Mouse (Mus musculus): ENCODE measurements around the gene Ugt2a1. TPM values are rescaled to one million over a fixed set of nuclear protein-coding genes. Genes with fewer than 3 reads are reported as not detected.

The Ugt2a1 gene
- not detected in 2 replicates for polyA plus RNA-seq (2012; rRNA removed)

DNA sequence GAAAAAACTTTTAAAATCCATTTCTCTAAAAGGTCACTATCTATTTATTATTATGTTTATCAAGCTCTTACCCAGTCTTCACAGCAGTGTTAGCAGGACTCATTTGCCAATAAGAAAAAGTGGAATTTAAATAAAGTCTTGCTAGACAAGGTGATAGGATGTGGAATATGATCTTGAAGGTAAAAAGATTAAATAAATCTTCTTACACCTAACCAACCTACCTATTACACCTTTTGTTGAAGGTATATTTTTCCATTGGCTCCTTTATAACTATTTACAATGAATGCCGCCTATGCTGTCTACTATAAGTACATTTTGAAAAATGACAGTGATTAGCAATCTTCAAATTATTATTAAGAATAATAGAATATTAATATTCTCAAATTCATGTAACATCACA lies at the start of gene Ugt2a1:
Ugt2a1 (minus strand) TSS at position 101 of the 400 bp plus-strand sequence.

DNA sequence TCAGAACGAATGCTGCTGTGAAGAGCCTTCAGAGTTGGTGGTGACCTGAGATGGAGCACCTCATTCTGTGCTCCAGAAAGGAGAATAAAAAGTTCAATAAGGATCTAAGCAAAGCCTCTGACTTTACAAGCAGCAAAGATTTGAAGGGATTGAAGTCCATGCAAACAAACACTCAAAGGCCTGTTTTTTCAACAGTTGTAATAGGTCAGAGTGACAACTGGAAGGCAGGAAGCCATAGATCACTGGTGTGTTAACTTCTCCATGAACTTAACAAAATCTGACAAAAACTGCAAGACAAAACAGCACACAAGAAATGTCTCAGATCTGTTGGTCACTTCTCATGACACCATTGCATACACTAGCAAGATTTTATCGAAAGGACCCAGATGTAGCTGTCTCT lies 47.4 kb upstream of the Ugt2a1 start, which contains the start of gene Sult1b1:
Sult1b1 (minus strand) TSS at position 85 of the 400 bp plus-strand sequence.

DNA sequence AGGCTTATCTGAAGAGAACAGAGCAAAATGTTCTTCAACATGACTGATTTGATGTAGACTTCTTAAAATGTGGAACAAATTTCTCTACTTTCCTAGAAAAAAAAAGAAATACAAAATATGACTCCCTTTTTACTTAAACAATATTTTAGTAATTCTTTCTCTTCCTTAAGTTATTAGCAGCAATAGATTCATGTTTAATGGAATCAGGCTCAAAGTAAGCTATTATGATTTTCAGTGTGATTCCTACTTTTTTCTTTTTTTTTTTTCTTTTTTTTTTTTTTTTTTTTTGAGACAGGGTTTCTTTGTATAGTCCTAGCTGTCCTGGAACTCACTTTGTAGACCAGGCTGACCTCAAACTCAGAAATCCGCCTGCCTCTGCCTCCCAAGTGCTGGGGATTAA lies 4.0 kb downstream of the Ugt2a1 start, which contains the start of gene Gm43638:
Gm43638 (minus strand) TSS at position 101 of the 400 bp plus-strand sequence.

DNA sequence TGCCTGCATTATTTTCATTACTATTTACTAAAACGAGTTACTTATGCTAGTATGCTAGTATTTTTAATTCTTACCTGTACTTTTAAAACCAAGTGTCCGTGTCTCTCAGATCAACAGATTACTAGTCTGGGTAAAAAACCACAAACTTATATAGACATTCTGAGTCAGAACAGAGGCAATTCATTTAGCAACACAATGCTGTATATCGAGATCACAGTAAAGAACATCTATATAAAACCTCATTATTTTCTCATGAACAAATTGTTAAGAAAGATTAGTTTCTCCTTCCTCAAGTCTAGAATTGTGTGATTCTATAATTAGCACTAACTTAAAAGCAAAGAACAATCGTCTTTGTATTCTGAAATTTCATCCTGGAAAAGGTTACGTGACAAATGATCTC lies 8.5 kb downstream of the Ugt2a1 start, which contains the start of gene Ugt2a2:
Ugt2a2 (minus strand) TSS at position 101 of the 400 bp plus-strand sequence.

DNA sequence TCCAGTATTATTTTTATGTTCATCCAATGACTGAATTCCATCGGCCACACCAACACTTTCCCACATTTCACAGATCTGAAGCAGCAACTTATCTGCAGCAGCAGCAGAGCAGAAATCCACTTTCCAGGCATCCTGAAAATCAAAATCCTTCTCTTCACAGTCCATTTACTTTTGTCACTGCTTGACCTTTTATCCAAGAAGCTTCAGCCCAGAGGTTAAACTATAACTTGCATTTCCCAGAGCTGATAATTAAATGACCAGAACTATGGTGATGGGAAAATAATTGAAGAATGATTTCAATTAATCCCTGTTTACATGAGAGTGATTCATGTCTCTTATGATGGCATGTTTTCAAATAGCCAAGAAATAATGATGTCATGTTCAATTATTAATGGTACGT lies 66.6 kb downstream of the Ugt2a1 start, which contains the start of gene Ugt2b38:
Ugt2b38 (minus strand) TSS at position 163 of the 400 bp plus-strand sequence.

Other genes with a start within 250 kb of the Ugt2a1 start
- gene Ugt2b37, start 236.1 kb downstream of the Ugt2a1 start, polyA plus RNA-seq (2012; rRNA removed): not detected in 2 replicates
- 0.11 and 0.24 TPM in 2 replicates for gene Ugt2a3, start 153.7 kb downstream of the Ugt2a1 start, polyA plus RNA-seq (2012; rRNA removed)
- gene Ugt2b38, start 66.7 kb downstream of the Ugt2a1 start, polyA plus RNA-seq (2012; rRNA removed): not detected in 2 replicates
- gene Ugt2a2, start 8.6 kb downstream of the Ugt2a1 start, polyA plus RNA-seq (2012; rRNA removed): not detected in 2 replicates
- gene Gm43638, start 4.1 kb downstream of the Ugt2a1 start, polyA plus RNA-seq (2012; rRNA removed): not detected in 2 replicates
- 0.52 and 0.95 TPM in 2 replicates for gene Sult1b1, start 47.3 kb upstream of the Ugt2a1 start, polyA plus RNA-seq (2012; rRNA removed)
- gene Sult1d1, start 78.2 kb upstream of the Ugt2a1 start, polyA plus RNA-seq (2012; rRNA removed): 0.15 and 0.25 TPM in 2 replicates
- not detected in 2 replicates for gene Sult1e1, start 100.7 kb upstream of the Ugt2a1 start, polyA plus RNA-seq (2012; rRNA removed)
- not detected in 2 replicates for gene Csn1s1, start 175.3 kb upstream of the Ugt2a1 start, polyA plus RNA-seq (2012; rRNA removed)
- gene Csn2, start 208.8 kb upstream of the Ugt2a1 start, polyA plus RNA-seq (2012; rRNA removed): not detected in 2 replicates

All from stomach, adult 2 months (tissue).